Mouse (Mus musculus) lung, embryonic 14.5 days (tissue): Measurements from ENCODE around the gene Ring1. TPM values are rescaled to one million over a fixed set of nuclear protein-coding genes. Genes with fewer than 3 reads are reported as not detected.

ENCODE experiments used
- ATAC-seq: fragments of 200-750 bp; cut with Nextera tagmentation; 2 replicates; pipeline ENCODE4 v1.8.0; 2017; ENCODE audit warnings: mild to moderate bottlenecking, moderate TSS enrichment, moderate library complexity; ENCODE audit not compliant: insufficient read depth
- DNase-seq: peaks from one replicate; pipeline ENCODE4 v3.0.0-alpha.2; 2015
- H3K27ac ChIP-seq: fragments of 300-500 bp; sonication (generic); 2 replicates; pipeline ENCODE4 v1.5.1; 2014; ENCODE audit warnings: low read depth, mild to moderate bottlenecking, moderate library complexity
- H3K27me3 ChIP-seq: fragments of 300-500 bp; sonication (generic); 2 replicates; pipeline ENCODE4 v1.6.1; 2014; ENCODE audit warnings: low read length, control low read depth; ENCODE audit not compliant: insufficient read depth
- H3K36me3 ChIP-seq: fragments of 300-500 bp; sonication (generic); 2 replicates; pipeline ENCODE4 v1.6.1; 2014; ENCODE audit warnings: control low read depth; ENCODE audit not compliant: insufficient read depth
- H3K4me1 ChIP-seq: fragments of 300-500 bp; sonication (generic); 2 replicates; pipeline ENCODE4 v1.6.1; 2014; ENCODE audit warnings: antibody characterized with exemption, control low read depth; ENCODE audit not compliant: insufficient read depth
- H3K4me2 ChIP-seq: fragments of 300-500 bp; sonication (generic); 2 replicates; pipeline ENCODE4 v1.6.1; 2014; ENCODE audit warnings: mild to moderate bottlenecking
- H3K4me3 ChIP-seq: fragments of 300-500 bp; sonication (generic); 2 replicates; pipeline ENCODE4 v1.5.1; 2014; ENCODE audit warnings: low read depth, low read length
- H3K9ac ChIP-seq: fragments of 300-500 bp; sonication (generic); 2 replicates; pipeline ENCODE4 v1.6.1; 2014
- H3K9me3 ChIP-seq: fragments of 300-500 bp; sonication (generic); 2 replicates; pipeline ENCODE4 v1.6.1; 2016; ENCODE audit warnings: low read depth, low read length, control low read depth
- CTCF ChIP-seq: IDR thresholded peaks from 2 replicates; pipeline ENCODE4 v1.5.1; 2016; ENCODE audit warnings: antibody characterized with exemption, low read depth
- WGBS: fragments of 180-500 bp; shearing (Covaris S2); extraction: QIAGEN DNeasy Blood & Tissue Kit; methylation state at CpG from one replicate; pipeline ENCODE4 v1.1.7; 2014; 5-methylcytosine and 5-hydroxymethylcytosine counted together
- polyA plus RNA-seq: library from polyadenylated mRNA; unstranded; fragments of >200 nt; fragmentation: Nextera tagmentation; extraction: Ambion mirVana; gene quantifications from 2 replicates; pipeline ENCODE4 v1.2.1, GENCODE M21; 2014

The Ring1 gene
- polyA plus RNA-seq, 1 experiment from 2014 or later, result 6.6 TPM

- H3K4me1 ChIP-seq, result peaks cover 9% of the 10 kb centered on the region; the same call in 1 of the 2 replicates
- no peaks in the 10 kb centered on the region for H3K9me3 ChIP-seq
- DNase-seq (peak; percentile 25), ATAC-seq (peak; percentile 8; the same call in 1 of the 2 replicates)
- no peak for TF ChIP-seq CTCF
- H3K9ac ChIP-seq, result peak overlapping the region; percentile 27
- WGBS, result 13% methylated on average over 17 of the region's 17 CpGs
- no peak overlapping the region for H3K27ac ChIP-seq
- peaks cover 32% of the 10 kb centered on the region for H3K36me3 ChIP-seq
- H3K27me3 ChIP-seq, result 0 out of 2 replicates have a peak, but pooled peaks cover 6% of the 10 kb centered on the region
- H3K4me3 ChIP-seq, result peak overlapping the region; percentile 20; the same call in 1 of the 2 replicates
- H3K4me2 ChIP-seq, result peak overlapping the region; percentile 56
Observed at GRCm38 (mm10) chr17:34039562-34040450, 15.3 kb upstream of the Ring1 start.

- Histone ChIP-seq H3K4me1 (peaks cover 9% of the 10 kb centered on the region; the same call in 1 of the 2 replicates), H3K27ac (no peak within 1 kb of the TSS; the same call in 1 of the 2 replicates), H3K9me3 (no peaks in the 10 kb centered on the region), H3K36me3 (peaks cover 39% of the 10 kb centered on the region), H3K27me3 (0 out of 2 replicates have a peak, but pooled peaks cover 6% of the 10 kb centered on the region), H3K9ac (peak within 1 kb of the TSS; percentile 27), H3K4me2 (peak within 1 kb of the TSS; percentile 56), H3K4me3 (peak within 1 kb of the TSS; percentile 20)
- TF ChIP-seq CTCF, result no peak
- WGBS, result 8% methylated on average over 28 of the region's 28 CpGs
- DNase-seq (peak; percentile 34), ATAC-seq (peak; percentile 31; the same call in 1 of the 2 replicates)
Observed at GRCm38 (mm10) chr17:34038878-34039561, 14.5 kb upstream of the Ring1 start, which contains the start of gene Col11a2. Col11a2 (plus strand) TSS chr17:34039437.

GRCm38 (mm10) chr17:34038440-34038839 lies 14.0 kb upstream of the Ring1 start:
- TF ChIP-seq CTCF, result no peak
- H3K9me3 ChIP-seq, result no peaks in the 10 kb centered on the region
- DNase-seq (peak; percentile 53), ATAC-seq (no peak; the same call in 1 of the 2 replicates)
- H3K27me3 ChIP-seq, result 0 out of 2 replicates have a peak, but pooled peaks cover 6% of the 10 kb centered on the region
- peak overlapping the region; percentile 56 for H3K4me2 ChIP-seq
- H3K27ac ChIP-seq, result no peak overlapping the region; the same call in 1 of the 2 replicates
- peaks cover 9% of the 10 kb centered on the region; the same call in 1 of the 2 replicates for H3K4me1 ChIP-seq
- peak overlapping the region; percentile 27; the same call in 1 of the 2 replicates for H3K9ac ChIP-seq
- peak overlapping the region; percentile 20 for H3K4me3 ChIP-seq
- peaks cover 44% of the 10 kb centered on the region for H3K36me3 ChIP-seq
- whole genome bisulfite sequencing, result 5% methylated on average over 21 of the region's 21 CpGs

- H3K27ac ChIP-seq, result no peak overlapping the region
- no peak overlapping the region for H3K4me2 ChIP-seq
- H3K9ac ChIP-seq, result no peak overlapping the region
- 82% methylated on average over 7 of the region's 7 CpGs for WGBS
- no peaks in the 10 kb centered on the region for H3K9me3 ChIP-seq
- H3K4me1 ChIP-seq, result peaks cover 13% of the 10 kb centered on the region; the same call in 1 of the 2 replicates
- no peak for DNase-seq
- ATAC-seq, result no peak
- no peak for TF ChIP-seq CTCF
- no peak overlapping the region for H3K4me3 ChIP-seq
- H3K27me3 ChIP-seq, result 0 out of 2 replicates have a peak, but pooled peaks cover 4% of the 10 kb centered on the region
- H3K36me3 ChIP-seq, result peaks cover 44% of the 10 kb centered on the region
Observed at GRCm38 (mm10) chr17:34037241-34037640, 12.8 kb upstream of the Ring1 start.

- Histone ChIP-seq H3K9me3 (no peaks in the 10 kb centered on the region), H3K27me3 (0 out of 2 replicates have a peak, but pooled peaks cover 3% of the 10 kb centered on the region), H3K9ac (no peak overlapping the region), H3K27ac (no peak overlapping the region), H3K4me2 (no peak overlapping the region), H3K4me1 (peaks cover 13% of the 10 kb centered on the region; the same call in 1 of the 2 replicates), H3K4me3 (no peak overlapping the region), H3K36me3 (peaks cover 44% of the 10 kb centered on the region)
- DNase-seq (peak; percentile 3), ATAC-seq (no peak)
- 76% methylated on average over 10 of the region's 10 CpGs for WGBS
- no peak for TF ChIP-seq CTCF
Observed at GRCm38 (mm10) chr17:34036647-34037046, 12.2 kb upstream of the Ring1 start.

GRCm38 (mm10) chr17:34035517-34035916 lies 11.0 kb upstream of the Ring1 start:
- no peak for DNase-seq
- Histone ChIP-seq H3K4me3 (no peak overlapping the region), H3K27me3 (0 out of 2 replicates have a peak, but pooled peaks cover 3% of the 10 kb centered on the region), H3K36me3 (peaks cover 44% of the 10 kb centered on the region), H3K4me1 (peaks cover 13% of the 10 kb centered on the region; the same call in 1 of the 2 replicates), H3K9ac (no peak overlapping the region), H3K9me3 (no peaks in the 10 kb centered on the region), H3K4me2 (no peak overlapping the region), H3K27ac (no peak overlapping the region)
- ATAC-seq, result no peak
- WGBS, result 75% methylated on average over 8 of the region's 9 CpGs
- TF ChIP-seq CTCF, result no peak
